Mouse (Mus musculus) embryonic facial prominence, embryonic 15.5 days (tissue): ENCODE results near the gene Kdm5c. TPM values are rescaled to one million over a fixed set of nuclear protein-coding genes. Genes with fewer than 3 reads are reported as not detected.

Experiments
- ATAC-seq: fragments of 200-750 bp; cut with Nextera tagmentation; 2 replicates; pipeline ENCODE4 v1.8.0; 2017; ENCODE audit warnings: low read depth, moderate TSS enrichment; ENCODE audit not compliant: insufficient number of reproducible peaks, low FRiP score, low TSS enrichment
- H3K27ac ChIP-seq: fragments of 300-500 bp; sonication (generic); replicated peaks from 2 replicates; pipeline ENCODE4 v1.5.1; 2015; ENCODE audit warnings: mild to moderate bottlenecking, inconsistent platforms
- H3K27me3 ChIP-seq: fragments of 300-500 bp; sonication (generic); 2 replicates; pipeline ENCODE4 v1.6.1; 2015; ENCODE audit warnings: inconsistent platforms
- H3K36me3 ChIP-seq: fragments of 300-500 bp; sonication (generic); 2 replicates; pipeline ENCODE4 v1.6.1; 2015; ENCODE audit warnings: mild to moderate bottlenecking, inconsistent platforms
- H3K4me1 ChIP-seq: fragments of 300-500 bp; sonication (generic); 2 replicates; pipeline ENCODE4 v1.6.1; 2015; ENCODE audit warnings: inconsistent platforms
- H3K4me2 ChIP-seq: fragments of 300-500 bp; sonication (generic); replicated peaks from 2 replicates; pipeline ENCODE4 v1.6.1; 2015; ENCODE audit warnings: mild to moderate bottlenecking, inconsistent platforms
- H3K4me3 ChIP-seq: fragments of 300-500 bp; sonication (generic); replicated peaks from 2 replicates; pipeline ENCODE4 v1.5.1; 2015; ENCODE audit warnings: mild to moderate bottlenecking, inconsistent platforms
- H3K9ac ChIP-seq: fragments of 300-500 bp; sonication (generic); 2 replicates; pipeline ENCODE4 v1.6.1; 2015; ENCODE audit warnings: inconsistent platforms
- H3K9me3 ChIP-seq: fragments of 300-500 bp; sonication (generic); replicated peaks from 2 replicates; pipeline ENCODE4 v1.6.1; 2016; ENCODE audit warnings: inconsistent platforms
- WGBS: fragments of 180-500 bp; shearing (Covaris S2); methylation state at CpG from one replicate; pipeline ENCODE4 v1.1.7; 2015; 5-methylcytosine and 5-hydroxymethylcytosine counted together
- polyA plus RNA-seq: library from polyadenylated mRNA; unstranded; fragments of >200 nt; fragmentation: Nextera tagmentation; extraction: Ambion mirVana; gene quantifications from 2 replicates; pipeline ENCODE4 v1.2.1, GENCODE M21; 2015

The Kdm5c gene
- polyA plus RNA-seq, 1 experiment from 2014 or later: 43.8 TPM

- no peak for ATAC-seq
- H3K27me3 ChIP-seq: no peaks in the 10 kb centered on the region; the same call in 1 of the 2 replicates
Measured at GRCm38 (mm10) chrX:152306224-152306623, 73.4 kb downstream of the Kdm5c start.

GRCm38 (mm10) chrX:152307371-152307770, 74.6 kb downstream of the Kdm5c start:
- no peaks in the 10 kb centered on the region; the same call in 1 of the 2 replicates for H3K27me3 ChIP-seq
- no peaks in the 10 kb centered on the region for H3K9me3 ChIP-seq
- H3K9ac ChIP-seq: no peak overlapping the region
- H3K27ac ChIP-seq: no peak overlapping the region
- no peaks in the 10 kb centered on the region for H3K36me3 ChIP-seq
- H3K4me3 ChIP-seq: no peak overlapping the region
- H3K4me2 ChIP-seq: no peak overlapping the region
- ATAC-seq: no peak
- no peaks in the 10 kb centered on the region for H3K4me1 ChIP-seq

More at GRCm38 (mm10) chrX:152306224-152306623, 73.4 kb downstream of the Kdm5c start:
- no peaks in the 10 kb centered on the region for H3K9me3 ChIP-seq
- no peaks in the 10 kb centered on the region for H3K36me3 ChIP-seq
- no peak overlapping the region for H3K9ac ChIP-seq
- H3K4me3 ChIP-seq: no peak overlapping the region
- H3K27ac ChIP-seq: no peak overlapping the region
- H3K4me2 ChIP-seq: no peak overlapping the region
- no peaks in the 10 kb centered on the region for H3K4me1 ChIP-seq
- WGBS: 77% methylated on average over 2 of the region's 2 CpGs

- 50% methylated on average over 2 of the region's 2 CpGs for WGBS
- no peaks in the 10 kb centered on the region for H3K36me3 ChIP-seq
- no peaks in the 10 kb centered on the region; the same call in 1 of the 2 replicates for H3K27me3 ChIP-seq
- H3K4me2 ChIP-seq: no peak overlapping the region
- H3K9ac ChIP-seq: no peak overlapping the region
- H3K4me1 ChIP-seq: no peaks in the 10 kb centered on the region
- H3K27ac ChIP-seq: no peak overlapping the region
- no peaks in the 10 kb centered on the region for H3K9me3 ChIP-seq
- H3K4me3 ChIP-seq: no peak overlapping the region
- ATAC-seq: no peak
Measured at GRCm38 (mm10) chrX:152307942-152308341, 75.1 kb downstream of the Kdm5c start.

- no peaks in the 10 kb centered on the region for H3K9me3 ChIP-seq
- no peak for ATAC-seq
- WGBS: 80% methylated on average over 4 of the region's 4 CpGs
- no peaks in the 10 kb centered on the region for H3K36me3 ChIP-seq
- peaks cover 8% of the 10 kb centered on the region; the same call in 1 of the 2 replicates for H3K27me3 ChIP-seq
- H3K9ac ChIP-seq: no peak overlapping the region
- H3K27ac ChIP-seq: no peak overlapping the region
- no peak overlapping the region for H3K4me2 ChIP-seq
- H3K4me3 ChIP-seq: no peak overlapping the region
- H3K4me1 ChIP-seq: no peaks in the 10 kb centered on the region
Measured at GRCm38 (mm10) chrX:152320535-152320934, 87.7 kb downstream of the Kdm5c start.

- H3K27me3 ChIP-seq: peaks cover 9% of the 10 kb centered on the region; the same call in 1 of the 2 replicates
- no peak overlapping the region for H3K9ac ChIP-seq
- H3K4me3 ChIP-seq: no peak overlapping the region
- H3K9me3 ChIP-seq: no peaks in the 10 kb centered on the region
- no peaks in the 10 kb centered on the region for H3K36me3 ChIP-seq
- 35% methylated on average over 2 of the region's 2 CpGs for WGBS
- no peak overlapping the region for H3K4me2 ChIP-seq
- H3K27ac ChIP-seq: no peak overlapping the region
- no peaks in the 10 kb centered on the region for H3K4me1 ChIP-seq
- ATAC-seq: no peak
Measured at GRCm38 (mm10) chrX:152322776-152323175, 90.0 kb downstream of the Kdm5c start.

GRCm38 (mm10) chrX:152323584-152323983, 90.8 kb downstream of the Kdm5c start:
- Histone ChIP-seq H3K9me3 (no peaks in the 10 kb centered on the region), H3K9ac (no peak overlapping the region), H3K4me2 (no peak overlapping the region), H3K4me1 (no peaks in the 10 kb centered on the region), H3K4me3 (no peak overlapping the region), H3K36me3 (no peaks in the 10 kb centered on the region), H3K27ac (no peak overlapping the region), H3K27me3 (peaks cover 10% of the 10 kb centered on the region; the same call in 1 of the 2 replicates)
- WGBS: 96% methylated on average over 1 of the region's 1 CpGs
- no peak for ATAC-seq

Other genes with a start within 250 kb of the Kdm5c start
- gene Hsd17b10, start 231.2 kb upstream of the Kdm5c start, polyA plus RNA-seq: 180 and 186 TPM in 2 replicates
- 4.7 and 6.5 TPM in 2 replicates for gene Ribc1, start 216.7 kb upstream of the Kdm5c start, polyA plus RNA-seq
- 98.2 and 100 TPM in 2 replicates for gene Smc1a, start 216.6 kb upstream of the Kdm5c start, polyA plus RNA-seq
- 4.5 and 5.1 TPM in 2 replicates for gene Iqsec2, start 88.8 kb upstream of the Kdm5c start, polyA plus RNA-seq
- 14.9 and 15.5 TPM in 2 replicates for gene Kantr, start 94.5 kb downstream of the Kdm5c start, polyA plus RNA-seq
- 35.3 and 42.8 TPM in 2 replicates for gene Tspyl2, start 109.4 kb downstream of the Kdm5c start, polyA plus RNA-seq
- 3.8 and 4.5 TPM in 2 replicates for gene Gpr173, start 135.7 kb downstream of the Kdm5c start, polyA plus RNA-seq